Mouse (Mus musculus): Measurements from ENCODE around the gene Gprc5a. TPM values are rescaled to one million over a fixed set of nuclear protein-coding genes. Genes with fewer than 3 reads are reported as not detected.

The Gprc5a gene
- polyA plus RNA-seq, 2 experiments = 2.7 to 4.7 TPM

- no peaks in the 10 kb centered on the region for H3K9me3 ChIP-seq (ENCODE audit: control insufficient read depth, low read length)
- H3K4me2 ChIP-seq (replicated peaks; ENCODE audit: low read depth, low read length, severe bottlenecking) = no peak overlapping the region
- no peak for TF ChIP-seq POLR2A (IDR thresholded peaks at IDR 0.05; ENCODE audit: borderline replicate concordance, extremely low read depth, insufficient read depth, insufficient read length)
- no peaks in the 10 kb centered on the region for H3K27me3 ChIP-seq (ENCODE audit: control insufficient read depth, insufficient read depth, low read length)
- H3K4me3 ChIP-seq (replicated peaks; ENCODE audit: low read length) = no peak overlapping the region
- DNase-seq (ENCODE audit: low spot score) (no peak), ATAC-seq (ENCODE audit: low FRiP score, low read depth) (no peak)
- H3K36me3 ChIP-seq (ENCODE audit: control insufficient read depth, insufficient read depth, low read length) = no peaks in the 10 kb centered on the region
- 72% methylated on average over 3 of the region's 3 CpGs for WGBS
- no peak overlapping the region for H3K9ac ChIP-seq (ENCODE audit: low read depth, low read length, severe bottlenecking)
- H3K27ac ChIP-seq (replicated peaks; ENCODE audit: low read depth, low read length) = no peak overlapping the region
- H3K4me1 ChIP-seq (ENCODE audit: control insufficient read depth, insufficient read depth, low read length) = no peaks in the 10 kb centered on the region
These were observed 11.7 kb upstream of the Gprc5a start for GRCm38 (mm10) chr6:135053789-135054188.

DNA sequence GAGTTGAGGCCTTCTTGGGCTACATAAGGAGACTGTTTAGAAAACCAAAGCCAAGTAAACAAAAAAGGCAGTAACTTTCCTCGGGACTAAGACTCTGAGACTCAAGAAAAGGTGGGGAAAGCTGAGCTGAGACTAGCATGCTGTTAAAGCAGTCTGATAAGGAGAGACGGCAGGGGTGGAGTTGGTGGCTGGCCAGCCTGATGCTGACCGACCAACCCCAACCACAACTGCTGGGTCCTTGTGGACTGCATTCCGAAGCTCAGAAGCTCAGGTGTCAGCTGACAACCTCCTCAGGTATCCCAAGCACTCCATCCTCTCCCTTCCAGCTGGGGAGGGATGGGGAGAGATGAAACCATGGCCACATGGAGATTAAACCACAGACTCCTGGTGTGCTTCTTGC is 9.6 kb upstream of the Gprc5a start:
- Histone ChIP-seq H3K9ac (ENCODE audit: low read depth, low read length, severe bottlenecking) (no peak overlapping the region), H3K4me2 (replicated peaks; ENCODE audit: low read depth, low read length, severe bottlenecking) (no peak overlapping the region), H3K9me3 (ENCODE audit: control insufficient read depth, low read length) (no peaks in the 10 kb centered on the region), H3K27ac (replicated peaks; ENCODE audit: low read depth, low read length) (no peak overlapping the region), H3K4me3 (replicated peaks; ENCODE audit: low read length) (no peak overlapping the region), H3K36me3 (ENCODE audit: control insufficient read depth, insufficient read depth, low read length) (no peaks in the 10 kb centered on the region), H3K27me3 (ENCODE audit: control insufficient read depth, insufficient read depth, low read length) (no peaks in the 10 kb centered on the region), H3K4me1 (ENCODE audit: control insufficient read depth, insufficient read depth, low read length) (no peaks in the 10 kb centered on the region)
- ATAC-seq (ENCODE audit: low FRiP score, low read depth) = no peak
- 35% methylated on average over 4 of the region's 4 CpGs for WGBS
- TF ChIP-seq POLR2A (IDR thresholded peaks at IDR 0.05; ENCODE audit: borderline replicate concordance, extremely low read depth, insufficient read depth, insufficient read length) = no peak
- DNase-seq (ENCODE audit: low spot score) = no peak

DNA sequence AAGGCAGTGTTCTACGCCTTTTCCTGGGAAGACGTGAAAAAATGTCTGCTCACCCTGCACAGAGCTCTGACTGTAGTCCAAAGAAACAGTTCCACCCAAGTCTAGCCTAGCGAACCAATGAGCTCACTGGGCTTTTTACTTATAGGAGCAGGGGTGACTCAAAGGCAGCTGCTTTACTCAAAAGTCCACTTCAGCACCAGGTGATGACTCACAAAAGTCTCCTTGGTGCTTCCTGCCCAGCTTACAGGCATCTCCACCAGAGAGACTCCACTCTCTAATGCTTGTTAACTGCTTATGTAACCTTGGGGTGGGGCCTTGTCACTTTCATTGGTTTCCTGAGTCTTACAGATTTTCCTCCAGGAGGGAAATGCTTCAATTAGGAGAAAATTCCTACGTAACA is 4.7 kb upstream of the Gprc5a start:
- Histone ChIP-seq H3K9me3 (ENCODE audit: control insufficient read depth, low read length) (no peaks in the 10 kb centered on the region), H3K4me1 (ENCODE audit: control insufficient read depth, insufficient read depth, low read length) (no peaks in the 10 kb centered on the region), H3K4me3 (replicated peaks; ENCODE audit: low read length) (no peak overlapping the region), H3K9ac (ENCODE audit: low read depth, low read length, severe bottlenecking) (no peak overlapping the region), H3K27ac (replicated peaks; ENCODE audit: low read depth, low read length) (no peak overlapping the region), H3K4me2 (replicated peaks; ENCODE audit: low read depth, low read length, severe bottlenecking) (no peak overlapping the region), H3K27me3 (ENCODE audit: control insufficient read depth, insufficient read depth, low read length) (no peaks in the 10 kb centered on the region), H3K36me3 (ENCODE audit: control insufficient read depth, insufficient read depth, low read length) (no peaks in the 10 kb centered on the region)
- no peak for TF ChIP-seq POLR2A (IDR thresholded peaks at IDR 0.05; ENCODE audit: borderline replicate concordance, extremely low read depth, insufficient read depth, insufficient read length)
- DNase-seq (ENCODE audit: low spot score) = no peak
- WGBS = 84% methylated on average over 4 of the region's 4 CpGs
- ATAC-seq (ENCODE audit: low FRiP score, low read depth) = no peak

DNA sequence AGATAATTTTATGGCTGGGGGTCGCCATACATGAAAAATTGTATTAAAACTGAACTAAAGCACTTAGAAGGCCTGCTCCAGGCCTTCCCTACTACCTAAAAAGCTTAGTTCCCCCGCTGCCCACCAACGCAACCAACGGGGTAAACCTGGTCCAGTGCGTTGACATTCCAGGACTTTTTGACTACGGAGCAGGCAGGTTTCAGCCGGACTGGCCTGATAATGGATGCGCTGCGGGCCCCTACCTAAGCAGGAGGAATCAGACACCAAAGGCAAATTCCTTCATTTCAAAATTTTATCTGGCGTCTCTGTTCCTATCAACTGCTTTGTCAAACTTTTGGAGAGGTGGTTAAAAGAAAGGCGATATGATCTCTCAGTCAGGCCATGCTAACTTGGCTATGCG is 830 bp upstream of the Gprc5a start:
- Histone ChIP-seq H3K9ac (ENCODE audit: low read depth, low read length, severe bottlenecking) (no peak overlapping the region; the same call in 1 of the 2 replicates), H3K4me2 (replicated peaks; ENCODE audit: low read depth, low read length, severe bottlenecking) (peak overlapping the region; percentile 77; the same call in 1 of the 2 replicates), H3K27ac (replicated peaks; ENCODE audit: low read depth, low read length) (no peak overlapping the region), H3K4me3 (replicated peaks; ENCODE audit: low read length) (0 out of 2 replicates have a peak overlapping the region, but pooled peaks have one; percentile 44), H3K27me3 (ENCODE audit: control insufficient read depth, insufficient read depth, low read length) (peaks cover 3% of the 10 kb centered on the region; the same call in 1 of the 2 replicates), H3K9me3 (ENCODE audit: control insufficient read depth, low read length) (no peaks in the 10 kb centered on the region), H3K4me1 (ENCODE audit: control insufficient read depth, insufficient read depth, low read length) (no peaks in the 10 kb centered on the region), H3K36me3 (ENCODE audit: control insufficient read depth, insufficient read depth, low read length) (no peaks in the 10 kb centered on the region)
- ATAC-seq (ENCODE audit: low FRiP score, low read depth) = no peak
- no peak for TF ChIP-seq POLR2A (IDR thresholded peaks at IDR 0.05; ENCODE audit: borderline replicate concordance, extremely low read depth, insufficient read depth, insufficient read length)
- WGBS = 69% methylated on average over 12 of the region's 12 CpGs
- no peak for DNase-seq (ENCODE audit: low spot score)

- no peaks in the 10 kb centered on the region for H3K4me1 ChIP-seq (ENCODE audit: control insufficient read depth, insufficient read depth, low read length)
- H3K36me3 ChIP-seq (ENCODE audit: control insufficient read depth, insufficient read depth, low read length) = no peaks in the 10 kb centered on the region
- no peak overlapping the region for H3K27ac ChIP-seq (replicated peaks; ENCODE audit: low read depth, low read length)
- no peak for DNase-seq (ENCODE audit: low spot score)
- peaks cover 3% of the 10 kb centered on the region; the same call in 1 of the 2 replicates for H3K27me3 ChIP-seq (ENCODE audit: control insufficient read depth, insufficient read depth, low read length)
- no peak for TF ChIP-seq POLR2A (IDR thresholded peaks at IDR 0.05; ENCODE audit: borderline replicate concordance, extremely low read depth, insufficient read depth, insufficient read length)
- 40% methylated on average over 6 of the region's 6 CpGs for WGBS
- H3K9ac ChIP-seq (ENCODE audit: low read depth, low read length, severe bottlenecking) = no peak overlapping the region
- H3K4me2 ChIP-seq (replicated peaks; ENCODE audit: low read depth, low read length, severe bottlenecking) = 0 out of 2 replicates have a peak overlapping the region, but pooled peaks have one; percentile 7
- ATAC-seq (ENCODE audit: low FRiP score, low read depth) = no peak
- H3K9me3 ChIP-seq (ENCODE audit: control insufficient read depth, low read length) = no peaks in the 10 kb centered on the region
- no peak overlapping the region for H3K4me3 ChIP-seq (replicated peaks; ENCODE audit: low read length)
These were observed 1.5 kb downstream of the Gprc5a start for GRCm38 (mm10) chr6:135066795-135067445.
